Mouse (Mus musculus) heart, adult 2 months (tissue): ENCODE data around the gene BC107364.

Experiments
- CTCF ChIP-seq: fragments of 200-600 bp; IDR thresholded peaks from 2 replicates; pipeline ENCODE4 v1.8.1; 2022; ENCODE audit warnings: antibody characterized with exemption, mild to moderate bottlenecking, moderate library complexity
- EP300 ChIP-seq: fragments of 200-500 bp; IDR thresholded peaks from 2 replicates; pipeline ENCODE4 v1.6.1; 2011; ENCODE audit warnings: low read depth, low read length, control low read depth; ENCODE audit not compliant: insufficient read depth
- POLR2A ChIP-seq: fragments of 200-500 bp; IDR thresholded peaks from 2 replicates; pipeline ENCODE4 v1.6.1; 2011; ENCODE audit warnings: mild to moderate bottlenecking, low read depth, low read length, control low read depth; ENCODE audit not compliant: insufficient read depth

GRCm38 (mm10) chr3:96494912-96495311 lies 42.8 kb upstream of the BC107364 start:
- TF ChIP-seq EP300, result no peak
- TF ChIP-seq CTCF, result no peak
- TF ChIP-seq POLR2A, result no peak
